Mouse (Mus musculus) lung, embryonic 14.5 days (tissue): ENCODE measurements around the gene Plekhb1. TPM values are rescaled to one million over a fixed set of nuclear protein-coding genes. Genes with fewer than 3 reads are reported as not detected.

ENCODE experiments used
- ATAC-seq: fragments of 200-750 bp; cut with Nextera tagmentation; 2 replicates; pipeline ENCODE4 v1.8.0; 2017; ENCODE audit warnings: mild to moderate bottlenecking, moderate TSS enrichment, moderate library complexity; ENCODE audit not compliant: insufficient read depth
- DNase-seq: peaks from one replicate; pipeline ENCODE4 v3.0.0-alpha.2; 2015
- H3K27ac ChIP-seq: fragments of 300-500 bp; sonication (generic); 2 replicates; pipeline ENCODE4 v1.5.1; 2014; ENCODE audit warnings: low read depth, mild to moderate bottlenecking, moderate library complexity
- H3K27me3 ChIP-seq: fragments of 300-500 bp; sonication (generic); 2 replicates; pipeline ENCODE4 v1.6.1; 2014; ENCODE audit warnings: low read length, control low read depth; ENCODE audit not compliant: insufficient read depth
- H3K36me3 ChIP-seq: fragments of 300-500 bp; sonication (generic); 2 replicates; pipeline ENCODE4 v1.6.1; 2014; ENCODE audit warnings: control low read depth; ENCODE audit not compliant: insufficient read depth
- H3K4me1 ChIP-seq: fragments of 300-500 bp; sonication (generic); 2 replicates; pipeline ENCODE4 v1.6.1; 2014; ENCODE audit warnings: antibody characterized with exemption, control low read depth; ENCODE audit not compliant: insufficient read depth
- H3K4me2 ChIP-seq: fragments of 300-500 bp; sonication (generic); 2 replicates; pipeline ENCODE4 v1.6.1; 2014; ENCODE audit warnings: mild to moderate bottlenecking
- H3K4me3 ChIP-seq: fragments of 300-500 bp; sonication (generic); 2 replicates; pipeline ENCODE4 v1.5.1; 2014; ENCODE audit warnings: low read depth, low read length
- H3K9ac ChIP-seq: fragments of 300-500 bp; sonication (generic); 2 replicates; pipeline ENCODE4 v1.6.1; 2014
- H3K9me3 ChIP-seq: fragments of 300-500 bp; sonication (generic); 2 replicates; pipeline ENCODE4 v1.6.1; 2016; ENCODE audit warnings: low read depth, low read length, control low read depth
- CTCF ChIP-seq: IDR thresholded peaks from 2 replicates; pipeline ENCODE4 v1.5.1; 2016; ENCODE audit warnings: antibody characterized with exemption, low read depth
- WGBS: fragments of 180-500 bp; shearing (Covaris S2); extraction: QIAGEN DNeasy Blood & Tissue Kit; methylation state at CpG from one replicate; pipeline ENCODE4 v1.1.7; 2014; 5-methylcytosine and 5-hydroxymethylcytosine counted together
- polyA plus RNA-seq: library from polyadenylated mRNA; unstranded; fragments of >200 nt; fragmentation: Nextera tagmentation; extraction: Ambion mirVana; gene quantifications from 2 replicates; pipeline ENCODE4 v1.2.1, GENCODE M21; 2014

Plekhb1 gene
- polyA plus RNA-seq, 1 experiment from 2014 or later = 17.7 TPM

GRCm38 (mm10) chr7:100678052-100678451, 15.8 kb upstream of the Plekhb1 start:
- ATAC-seq = no peak
- Histone ChIP-seq H3K9me3 (no peaks in the 10 kb centered on the region), H3K36me3 (no peaks in the 10 kb centered on the region), H3K4me3 (no peak overlapping the region), H3K4me2 (no peak overlapping the region), H3K9ac (no peak overlapping the region), H3K27me3 (no peaks in the 10 kb centered on the region), H3K4me1 (no peaks in the 10 kb centered on the region), H3K27ac (0 out of 2 replicates have a peak overlapping the region, but pooled peaks have one; percentile 73)
- no peak for TF ChIP-seq CTCF
- WGBS = 82% methylated on average over 5 of the region's 5 CpGs
- no peak for DNase-seq

GRCm38 (mm10) chr7:100674941-100675340, 12.7 kb upstream of the Plekhb1 start:
- ATAC-seq (no peak), DNase-seq (no peak)
- WGBS = 81% methylated on average over 2 of the region's 2 CpGs
- Histone ChIP-seq H3K27ac (no peak overlapping the region), H3K27me3 (no peaks in the 10 kb centered on the region), H3K4me3 (no peak overlapping the region), H3K4me2 (no peak overlapping the region), H3K9me3 (no peaks in the 10 kb centered on the region), H3K4me1 (no peaks in the 10 kb centered on the region), H3K9ac (no peak overlapping the region), H3K36me3 (no peaks in the 10 kb centered on the region)
- no peak for TF ChIP-seq CTCF

DNA sequence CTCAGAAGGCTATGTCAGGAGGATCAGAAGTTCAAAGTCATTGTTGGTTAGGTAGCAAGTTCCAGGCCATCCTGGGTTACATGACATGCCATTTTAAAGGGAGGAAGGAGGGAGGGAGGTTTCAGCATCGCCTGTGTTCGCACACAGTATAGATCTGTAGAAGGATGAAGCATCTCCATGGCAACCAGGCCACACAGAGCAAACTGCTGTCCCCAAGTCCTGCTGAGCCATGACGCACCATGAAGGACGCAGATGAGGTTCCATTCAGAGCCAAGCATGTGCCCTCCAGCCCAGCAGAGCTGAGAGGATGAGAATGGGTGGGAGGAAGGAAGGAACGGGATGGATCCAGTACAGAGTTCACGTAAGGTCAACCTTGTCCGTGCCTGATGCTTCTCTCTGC, 11.2 kb upstream of the Plekhb1 start:
- ATAC-seq (no peak), DNase-seq (no peak)
- 69% methylated on average over 7 of the region's 7 CpGs for WGBS
- H3K27ac ChIP-seq = no peak overlapping the region
- no peaks in the 10 kb centered on the region for H3K4me1 ChIP-seq
- no peaks in the 10 kb centered on the region for H3K27me3 ChIP-seq
- no peak overlapping the region for H3K4me3 ChIP-seq
- H3K36me3 ChIP-seq = no peaks in the 10 kb centered on the region
- TF ChIP-seq CTCF = no peak
- H3K4me2 ChIP-seq = no peak overlapping the region
- H3K9ac ChIP-seq = no peak overlapping the region
- H3K9me3 ChIP-seq = no peaks in the 10 kb centered on the region

DNA sequence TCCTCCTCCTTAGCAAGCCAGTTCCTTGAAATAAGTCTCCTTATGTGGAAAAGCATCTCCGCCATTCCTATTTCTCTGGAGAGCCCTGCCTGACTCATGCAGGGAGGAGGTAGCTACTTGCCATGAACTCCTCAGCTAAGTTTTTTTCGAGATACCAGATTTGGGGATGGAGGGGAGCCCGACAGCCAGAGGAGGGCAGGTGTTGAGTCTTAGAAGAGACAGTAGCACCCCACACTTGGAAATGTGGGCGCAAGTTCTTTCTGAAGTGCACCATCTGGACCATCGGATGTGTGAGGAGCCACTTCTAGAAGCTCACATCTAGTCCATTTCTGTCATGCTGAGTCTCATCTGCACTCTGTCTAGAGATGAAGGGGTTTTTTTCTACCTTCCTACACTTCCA, 8.4 kb upstream of the Plekhb1 start:
- Histone ChIP-seq H3K9ac (no peak overlapping the region), H3K9me3 (no peaks in the 10 kb centered on the region), H3K36me3 (no peaks in the 10 kb centered on the region), H3K27me3 (no peaks in the 10 kb centered on the region), H3K4me2 (no peak overlapping the region), H3K27ac (no peak overlapping the region), H3K4me1 (no peaks in the 10 kb centered on the region), H3K4me3 (no peak overlapping the region)
- no peak for DNase-seq
- ATAC-seq = no peak
- 82% methylated on average over 5 of the region's 5 CpGs for WGBS
- TF ChIP-seq CTCF = no peak

DNA sequence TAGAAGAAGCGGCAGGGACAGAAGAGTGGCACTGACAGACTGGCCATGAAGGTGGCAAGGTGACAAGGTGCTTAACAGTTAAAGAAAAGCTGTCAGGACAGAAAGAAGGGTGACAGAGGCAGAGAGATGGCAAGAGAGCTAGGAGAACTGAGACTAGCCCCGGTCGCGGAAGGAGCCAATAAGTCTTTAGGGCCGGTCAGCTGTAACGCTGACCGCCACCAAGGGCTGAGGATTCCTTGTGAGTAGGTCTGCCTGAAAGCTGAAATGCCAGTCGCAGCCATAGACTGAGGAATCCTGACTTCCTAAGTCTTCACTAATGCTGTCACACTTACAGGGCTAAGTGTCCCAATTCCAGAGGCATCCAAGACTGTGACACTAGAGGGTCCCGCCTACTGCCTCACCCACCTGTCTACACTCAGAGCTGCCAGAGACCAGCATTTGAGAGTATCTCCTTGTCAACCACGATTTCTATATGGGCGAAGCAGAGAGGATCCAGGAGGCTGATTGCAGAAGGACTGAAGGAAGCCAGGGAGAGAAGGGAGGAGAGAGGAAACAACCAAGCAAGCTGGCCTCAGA, 1.6 kb upstream of the Plekhb1 start:
- no peak for DNase-seq
- no peaks in the 10 kb centered on the region for H3K9me3 ChIP-seq
- H3K4me2 ChIP-seq = peak overlapping the region; percentile 37; the same call in 1 of the 2 replicates
- no peak overlapping the region for H3K27ac ChIP-seq
- H3K4me1 ChIP-seq = no peaks in the 10 kb centered on the region
- no peak for TF ChIP-seq CTCF
- no peak overlapping the region for H3K4me3 ChIP-seq
- WGBS = 58% methylated on average over 11 of the region's 11 CpGs
- H3K27me3 ChIP-seq = no peaks in the 10 kb centered on the region
- no peaks in the 10 kb centered on the region for H3K36me3 ChIP-seq
- no peak overlapping the region for H3K9ac ChIP-seq
- 0 out of 2 replicates have a peak, but pooled peaks have one; percentile 19 for ATAC-seq

DNA sequence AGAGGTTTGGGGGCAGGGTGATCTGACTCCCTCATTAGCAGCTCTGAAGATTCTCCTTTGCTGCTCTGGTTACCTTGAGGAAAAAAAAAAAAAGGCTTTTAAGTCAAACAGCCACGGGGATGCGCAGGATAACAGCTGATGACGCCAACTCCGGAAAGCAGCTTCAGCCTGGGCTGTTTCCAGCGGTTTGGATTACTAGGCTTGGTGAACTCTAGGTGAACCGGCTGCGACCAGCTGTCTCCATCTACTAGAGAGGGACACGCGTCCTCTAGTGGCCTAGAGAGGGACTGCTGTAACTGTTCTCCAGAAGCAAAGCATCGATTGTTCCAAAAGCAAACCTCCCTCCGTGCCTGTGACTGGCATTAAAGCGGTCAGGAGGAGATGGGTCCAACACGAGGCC, 976 bp upstream of the Plekhb1 start:
- peak; percentile 91 for ATAC-seq
- DNase-seq = peak; percentile 99
- Histone ChIP-seq H3K27me3 (no peaks in the 10 kb centered on the region), H3K9me3 (no peaks in the 10 kb centered on the region), H3K27ac (no peak overlapping the region), H3K4me3 (no peak overlapping the region), H3K4me1 (no peaks in the 10 kb centered on the region), H3K4me2 (peak overlapping the region; percentile 50), H3K36me3 (no peaks in the 10 kb centered on the region), H3K9ac (no peak overlapping the region; the same call in 1 of the 2 replicates)
- TF ChIP-seq CTCF = peak; percentile 98
- 1% methylated on average over 13 of the region's 13 CpGs for WGBS

- no peak for TF ChIP-seq CTCF
- no peaks in the 10 kb centered on the region for H3K9me3 ChIP-seq
- ATAC-seq (no peak), DNase-seq (no peak)
- 86% methylated on average over 7 of the region's 7 CpGs for WGBS
- no peaks in the 10 kb centered on the region for H3K36me3 ChIP-seq
- no peaks in the 10 kb centered on the region for H3K4me1 ChIP-seq
- no peaks in the 10 kb centered on the region for H3K27me3 ChIP-seq
- no peak overlapping the region for H3K27ac ChIP-seq
- no peak overlapping the region for H3K9ac ChIP-seq
- H3K4me2 ChIP-seq = no peak overlapping the region
- no peak overlapping the region for H3K4me3 ChIP-seq
These were observed 950 bp downstream of the Plekhb1 start for GRCm38 (mm10) chr7:100661264-100661663.
